20 mouse cellular contexts compared by ENCODE assay signal in the genomic region with DNA sequence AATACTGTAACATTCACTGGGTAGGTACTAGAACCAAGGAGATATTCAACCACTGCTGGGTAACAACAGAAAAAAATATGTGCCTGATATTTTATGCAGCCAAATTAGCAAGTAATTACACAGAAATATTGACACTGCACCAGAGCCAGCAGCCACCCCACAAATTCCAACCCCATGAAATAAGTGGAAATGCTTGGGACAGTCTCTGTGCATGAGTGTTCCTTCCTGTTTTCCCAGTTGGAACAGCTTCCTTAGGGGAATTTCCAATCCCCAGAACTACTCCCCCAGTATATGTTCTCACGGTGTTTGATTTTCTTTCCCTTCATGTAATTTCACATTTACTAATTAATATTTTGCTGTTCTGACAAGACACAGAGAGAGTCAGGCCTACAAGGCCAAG. TPM values are rescaled to one million over a fixed set of nuclear protein-coding genes. Genes with fewer than 3 reads are reported as not detected.
A peak's percentile ranks its signal among the peaks of the same experiment; 100 is the strongest.
DNase-seq lines count a peak whose midpoint lies in the region; TF ChIP-seq lines count a peak whose summit lies in the region.
"Had no signal": no experiment of that assay in that cellular context is flagged by ENCODE, and none has a peak within 500 bp of the region (broad histone marks: within the 10 kb centered on the region; RNA-seq: fewer than 3 reads in every experiment).

No protein-coding gene starts in this region.

- H3K27me3 ChIP-seq in thymus, adult 2 months (ENCODE audit: control insufficient read depth, insufficient read depth, low read length): no peaks in the 10 kb centered on the region
- H3K27me3 ChIP-seq: CH12.LX; hindbrain, embryonic 12.5 days; limb, embryonic 15.5 days; lung, embryonic 15.5 days had no signal

- intact Hi-C loops in gastrocnemius, postnatal 14 days (cut with DNase I; ENCODE audit: low total_unique reads): no loop called here
- intact Hi-C loops in heart, postnatal 14 days (cut with DNase I): no loop called here

- no peaks in the 10 kb centered on the region for H3K36me3 ChIP-seq in thymus, adult 2 months (ENCODE audit: control insufficient read depth, insufficient read depth, low read length)
- H3K36me3 ChIP-seq: hindbrain, embryonic 12.5 days; limb, embryonic 15.5 days; lung, embryonic 15.5 days; midbrain, embryonic 10.5 days had no signal

- H3K4me3 ChIP-seq in embryonic fibroblast, embryonic 13.5 days (ENCODE audit: insufficient read depth, low read length): no peak overlapping the region
- no peak overlapping the region for H3K4me3 ChIP-seq in thymus, adult 2 months (ENCODE audit: control insufficient read depth, insufficient read depth, low read length)
- H3K4me3 ChIP-seq: hindbrain, embryonic 12.5 days; limb, embryonic 15.5 days; lung, embryonic 15.5 days; midbrain, embryonic 10.5 days had no signal

- TF ChIP-seq CTCF in embryonic fibroblast, embryonic 13.5 days (IDR thresholded peaks at IDR 0.05; ENCODE audit: borderline replicate concordance, insufficient read depth, low read length): no peak
- no peak for TF ChIP-seq CTCF in thymus, adult 2 months (IDR thresholded peaks at IDR 0.05; ENCODE audit: borderline replicate concordance, control insufficient read depth, extremely low read depth, insufficient read depth, low read length, poor library complexity)

- WGBS in thymus, adult 2 months: 94% methylated on average over 1 of the region's 1 CpGs

- peak; percentile 2 for DNase-seq in gastrocnemius, adult 18-20 months (ENCODE audit: low spot score)
- DNase-seq in gastrocnemius, postnatal 14 days: no peak
- DNase-seq in kidney, postnatal 10 days: peak; percentile 6
- no peak for DNase-seq in kidney, adult 18-20 months
- DNase-seq in heart, postnatal 14 days: peak; percentile 10 to 15
- no peak for DNase-seq in thymus, adult 2 months
- DNase-seq in liver: no peak
- DNase-seq: adrenal gland, postnatal 25 days; cerebellum, postnatal 10 days; embryo, embryonic 11 days; forebrain, postnatal 0 days; gastrocnemius, postnatal 10 days; thymus, postnatal 36 days had no signal

- TF ChIP-seq POLR2A in embryonic fibroblast, embryonic 13.5 days (IDR thresholded peaks at IDR 0.05; ENCODE audit: low read depth, low read length): no peak
- no peak for TF ChIP-seq POLR2A in thymus, adult 2 months (IDR thresholded peaks at IDR 0.05; ENCODE audit: control insufficient read depth, extremely low read depth, insufficient read depth, low read length, poor library complexity)

- peaks cover 5% of the 10 kb centered on the region; the same call in 1 of the 2 replicates for H3K4me1 ChIP-seq in embryonic fibroblast, embryonic 13.5 days (ENCODE audit: control insufficient read depth, insufficient read depth, low read length)
- H3K4me1 ChIP-seq in thymus, adult 2 months (replicated peaks; ENCODE audit: control insufficient read depth, insufficient read depth, low read length): no peaks in the 10 kb centered on the region
- H3K4me1 ChIP-seq: hindbrain, embryonic 12.5 days; limb, embryonic 15.5 days; lung, embryonic 15.5 days; midbrain, embryonic 10.5 days had no signal

- H3K27ac ChIP-seq in embryonic fibroblast, embryonic 13.5 days (ENCODE audit: insufficient read depth, low read length): peak overlapping the region; percentile 92
- no peak overlapping the region for H3K27ac ChIP-seq in thymus, adult 2 months (ENCODE audit: control insufficient read depth, insufficient read depth, low read length)
- H3K27ac ChIP-seq: hindbrain, embryonic 12.5 days; limb, embryonic 15.5 days; lung, embryonic 15.5 days; midbrain, embryonic 10.5 days; stomach, postnatal 0 days had no signal

RNA-seq across cellular contexts. Expression of a gene that starts 43.8 kb away (rescaled TPM):
- 1 to 10 TPM in 1 of 2 experiments, under 1 TPM in 1; 0.43 to 1.0 TPM for total RNA-seq in gastrocnemius, adult 18-20 months (2021)
- total RNA-seq in gastrocnemius, postnatal 14 days (2021): under 1 TPM; 0.47 to 0.64 TPM
- 0.20 and 0.21 TPM in 2 replicates for polyA plus RNA-seq in embryonic fibroblast, embryonic 13.5 days (2011; ENCODE audit: insufficient read length, low read depth, missing spikeins)
- 1 to 10 TPM; 2.3 to 2.5 TPM for total RNA-seq in heart, postnatal 14 days (2021)
- polyA plus RNA-seq in thymus, adult 2 months (2012; rRNA removed): 1.1 TPM in 2 replicates

Comparison
In these comparisons a context has a peak if more than half of its experiments do, and no peak if none do; other contexts are left out.
1. DNase-seq: peak in gastrocnemius, adult 18-20 months (single experiment), kidney, postnatal 10 days (single experiment) and heart, postnatal 14 days (2 of 2); none in gastrocnemius, postnatal 14 days (single experiment), kidney, adult 18-20 months (single experiment), thymus, adult 2 months (single experiment) and liver (single experiment).